Mouse (Mus musculus) gastrocnemius, postnatal 4 days (tissue): ENCODE measurements around the gene Cdca7. TPM values are rescaled to one million over a fixed set of nuclear protein-coding genes. Genes with fewer than 3 reads are reported as not detected.

Experiments
- total RNA-seq, 2 experiments: library from RNA; stranded (reverse); gene quantifications; 2 replicates each; pipeline ENCODE4 v1.2.3; 2021

The Cdca7 gene
- total RNA-seq, 2 experiments from 2014 or later, result 16.4 to 17.6 TPM

Other genes starting within 250 kb of the Cdca7 start
- gene Map3k20, start 190.5 kb upstream of the Cdca7 start, total RNA-seq, result 100 to 1,000 TPM; 202 to 229 TPM